Mouse (Mus musculus) liver, postnatal 0 days (tissue): Measurements from ENCODE around the gene Ypel2. TPM values are rescaled to one million over a fixed set of nuclear protein-coding genes. Genes with fewer than 3 reads are reported as not detected.

Experiments
- ATAC-seq: fragments of 200-750 bp; cut with Nextera tagmentation; 2 replicates; pipeline ENCODE4 v1.8.0; 2017; ENCODE audit warnings: mild to moderate bottlenecking, moderate library complexity
- DNase-seq: peaks from one replicate; pipeline ENCODE4 v3.0.0-alpha.2; 2016
- H3K27ac ChIP-seq: fragments of 300-500 bp; sonication (generic); 2 replicates; pipeline ENCODE4 v1.5.1; 2014; ENCODE audit warnings: antibody characterized with exemption, moderate library complexity, mild to moderate bottlenecking, low read depth
- H3K27me3 ChIP-seq: fragments of 300-500 bp; sonication (generic); 2 replicates; pipeline ENCODE4 v1.6.1; 2014; ENCODE audit warnings: low read length, control low read depth, mixed read lengths; ENCODE audit not compliant: insufficient read depth
- H3K36me3 ChIP-seq: fragments of 300-500 bp; sonication (generic); replicated peaks from 2 replicates; pipeline ENCODE4 v1.6.1; 2014; ENCODE audit warnings: mild to moderate bottlenecking, control low read depth, low read length, moderate library complexity, mixed read lengths; ENCODE audit not compliant: insufficient read depth
- H3K4me1 ChIP-seq: fragments of 300-500 bp; sonication (generic); 2 replicates; pipeline ENCODE4 v1.6.1; 2014; ENCODE audit warnings: antibody characterized with exemption, mild to moderate bottlenecking, control low read depth; ENCODE audit not compliant: insufficient read depth
- H3K4me2 ChIP-seq: fragments of 300-500 bp; sonication (generic); 2 replicates; pipeline ENCODE4 v1.6.1; 2014; ENCODE audit warnings: low read depth, mild to moderate bottlenecking, low read length, moderate library complexity, mixed read lengths
- H3K4me3 ChIP-seq: fragments of 300-500 bp; sonication (generic); 2 replicates; pipeline ENCODE4 v1.5.1; 2014; ENCODE audit warnings: low read depth, low read length
- H3K9ac ChIP-seq: fragments of 300-500 bp; sonication (generic); replicated peaks from 2 replicates; pipeline ENCODE4 v1.6.1; 2014; ENCODE audit warnings: mild to moderate bottlenecking, moderate library complexity
- H3K9me3 ChIP-seq: fragments of 300-500 bp; sonication (generic); 2 replicates; pipeline ENCODE4 v1.6.1; 2016; ENCODE audit warnings: mild to moderate bottlenecking, control low read depth, low read length, mixed read lengths
- CTCF ChIP-seq: sonication (generic); IDR thresholded peaks from 2 replicates; pipeline ENCODE4 v1.5.1; 2016; ENCODE audit warnings: antibody characterized with exemption, low read depth
- EP300 ChIP-seq: IDR thresholded peaks from 2 replicates; pipeline ENCODE4 v1.6.1; 2016; ENCODE audit warnings: antibody characterized with exemption, low read depth, mild to moderate bottlenecking
- WGBS: fragments of 180-500 bp; shearing (Covaris S2); extraction: QIAGEN DNeasy Blood & Tissue Kit; methylation state at CpG from one replicate; pipeline ENCODE4 v1.1.7; 2014; ENCODE audit not compliant: insufficient replicate concordance; 5-methylcytosine and 5-hydroxymethylcytosine counted together
- polyA plus RNA-seq: library from polyadenylated mRNA; unstranded; fragments of >200 nt; fragmentation: Nextera tagmentation; extraction: Ambion mirVana; gene quantifications from 2 replicates; pipeline ENCODE4 v1.2.1, GENCODE M21; 2015

Ypel2 gene
- polyA plus RNA-seq, 1 experiment from 2014 or later, result 2.1 TPM

DNA sequence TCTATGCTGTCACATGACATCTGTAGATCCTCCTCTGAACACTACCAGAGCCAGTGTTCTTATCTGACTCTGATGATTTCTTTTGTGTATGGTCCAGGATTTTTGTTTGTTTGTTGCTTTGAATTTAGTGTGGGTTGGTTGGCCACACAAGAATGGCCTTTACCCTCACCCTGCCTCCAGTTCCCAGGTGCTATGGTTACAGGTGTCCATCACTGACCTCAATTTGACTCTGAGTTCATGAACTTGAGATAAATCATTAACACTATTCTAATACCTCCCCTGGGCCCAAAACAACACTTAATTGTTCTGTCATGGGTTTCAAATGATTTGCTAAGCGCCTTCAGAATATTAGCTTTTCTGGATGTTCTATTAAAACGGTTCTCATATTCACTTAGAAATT lies 61.3 kb downstream of the Ypel2 start:
- Histone ChIP-seq H3K9me3 (no peaks in the 10 kb centered on the region), H3K4me3 (no peak overlapping the region), H3K27ac (no peak overlapping the region), H3K36me3 (no peaks in the 10 kb centered on the region), H3K4me1 (no peaks in the 10 kb centered on the region), H3K9ac (no peak overlapping the region), H3K27me3 (no peaks in the 10 kb centered on the region), H3K4me2 (no peak overlapping the region)
- WGBS, result 76% methylated on average over 2 of the region's 2 CpGs
- DNase-seq (no peak), ATAC-seq (peak; percentile 93)
- TF ChIP-seq EP300, result no peak
- no peak for TF ChIP-seq CTCF

DNA sequence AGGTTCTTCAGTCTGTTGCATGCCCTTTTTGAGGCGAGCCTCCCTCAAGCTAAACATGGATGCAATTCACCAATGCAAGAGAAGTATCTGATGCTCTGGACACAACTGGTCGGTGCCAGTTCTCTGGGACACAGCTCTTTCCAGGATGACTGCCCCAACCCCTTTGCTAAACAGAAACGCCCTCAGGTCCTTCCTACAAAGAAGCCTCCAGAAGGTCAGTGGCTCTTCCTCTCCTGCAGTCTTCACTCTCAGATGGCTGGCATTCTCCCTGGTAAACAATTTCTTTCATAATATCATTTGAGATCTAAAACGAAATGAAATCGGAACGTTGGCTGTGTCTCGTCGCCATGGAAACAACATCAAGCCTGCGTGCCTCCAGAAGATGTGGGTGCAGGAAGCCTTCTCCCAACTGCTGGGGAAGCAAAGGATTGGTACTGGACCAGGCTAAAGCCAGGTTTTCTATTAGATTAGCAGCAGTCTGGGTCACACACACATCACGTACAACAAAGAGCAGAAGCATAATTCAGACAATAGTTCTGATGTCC lies 62.8 kb downstream of the Ypel2 start:
- ATAC-seq (no peak), DNase-seq (no peak)
- no peak overlapping the region for H3K4me2 ChIP-seq
- no peaks in the 10 kb centered on the region for H3K4me1 ChIP-seq
- TF ChIP-seq EP300 (no peak), CTCF (no peak)
- no peaks in the 10 kb centered on the region for H3K9me3 ChIP-seq
- no peak overlapping the region for H3K9ac ChIP-seq
- no peaks in the 10 kb centered on the region for H3K27me3 ChIP-seq
- WGBS, result 72% methylated on average over 10 of the region's 10 CpGs
- H3K36me3 ChIP-seq, result no peaks in the 10 kb centered on the region
- H3K4me3 ChIP-seq, result no peak overlapping the region
- H3K27ac ChIP-seq, result no peak overlapping the region

DNA sequence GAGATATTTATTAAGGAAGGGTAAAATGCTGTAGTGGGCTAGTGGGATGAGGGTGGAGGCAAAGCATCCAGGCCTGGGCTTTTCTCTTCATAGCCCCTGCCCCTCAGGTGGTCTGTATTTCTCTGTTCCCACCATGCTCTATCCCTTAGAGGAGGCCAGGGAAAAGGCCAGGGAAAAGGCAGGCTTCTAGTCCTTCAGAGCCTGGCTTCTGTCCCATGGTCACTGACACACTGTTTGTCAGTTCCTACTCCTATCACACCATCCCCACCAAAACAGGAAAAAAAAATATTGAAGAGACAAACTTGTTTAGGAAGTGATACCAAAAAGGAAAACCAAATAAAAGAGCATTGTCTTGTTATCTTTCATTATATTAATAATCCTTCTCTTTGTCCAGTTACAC lies 63.5 kb downstream of the Ypel2 start:
- Histone ChIP-seq H3K4me1 (0 out of 2 replicates have a peak, but pooled peaks cover 5% of the 10 kb centered on the region), H3K27me3 (no peaks in the 10 kb centered on the region), H3K4me3 (no peak overlapping the region), H3K9me3 (no peaks in the 10 kb centered on the region), H3K27ac (no peak overlapping the region), H3K36me3 (no peaks in the 10 kb centered on the region), H3K4me2 (no peak overlapping the region), H3K9ac (no peak overlapping the region)
- ATAC-seq, result no peak
- TF ChIP-seq CTCF, result no peak
- TF ChIP-seq EP300, result no peak
- DNase-seq, result no peak

DNA sequence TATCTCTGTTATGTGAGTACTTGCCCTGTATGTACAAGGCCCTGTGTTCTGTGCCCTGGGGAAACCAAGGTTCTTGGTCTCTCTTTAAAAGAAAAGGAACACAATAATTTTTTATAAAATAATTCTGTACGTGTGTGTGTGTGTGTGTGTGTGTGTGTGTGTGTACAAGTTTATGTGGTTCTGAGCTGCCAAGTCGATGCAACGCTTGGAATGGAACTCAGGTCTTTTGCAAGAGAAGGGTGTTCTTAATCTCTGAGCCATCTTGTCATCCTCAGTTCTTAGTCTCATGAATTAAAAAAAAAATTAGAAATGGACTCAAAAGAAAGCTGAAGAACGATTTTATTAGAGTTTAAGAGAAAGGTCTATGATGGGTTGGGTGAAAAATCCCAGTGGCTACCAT lies 64.0 kb downstream of the Ypel2 start:
- Histone ChIP-seq H3K4me2 (no peak overlapping the region), H3K9ac (no peak overlapping the region), H3K27ac (no peak overlapping the region), H3K27me3 (no peaks in the 10 kb centered on the region), H3K9me3 (no peaks in the 10 kb centered on the region), H3K36me3 (no peaks in the 10 kb centered on the region), H3K4me1 (0 out of 2 replicates have a peak, but pooled peaks cover 5% of the 10 kb centered on the region), H3K4me3 (no peak overlapping the region)
- WGBS, result 72% methylated on average over 4 of the region's 4 CpGs
- no peak for ATAC-seq
- TF ChIP-seq EP300, result no peak
- no peak for TF ChIP-seq CTCF
- DNase-seq, result no peak

DNA sequence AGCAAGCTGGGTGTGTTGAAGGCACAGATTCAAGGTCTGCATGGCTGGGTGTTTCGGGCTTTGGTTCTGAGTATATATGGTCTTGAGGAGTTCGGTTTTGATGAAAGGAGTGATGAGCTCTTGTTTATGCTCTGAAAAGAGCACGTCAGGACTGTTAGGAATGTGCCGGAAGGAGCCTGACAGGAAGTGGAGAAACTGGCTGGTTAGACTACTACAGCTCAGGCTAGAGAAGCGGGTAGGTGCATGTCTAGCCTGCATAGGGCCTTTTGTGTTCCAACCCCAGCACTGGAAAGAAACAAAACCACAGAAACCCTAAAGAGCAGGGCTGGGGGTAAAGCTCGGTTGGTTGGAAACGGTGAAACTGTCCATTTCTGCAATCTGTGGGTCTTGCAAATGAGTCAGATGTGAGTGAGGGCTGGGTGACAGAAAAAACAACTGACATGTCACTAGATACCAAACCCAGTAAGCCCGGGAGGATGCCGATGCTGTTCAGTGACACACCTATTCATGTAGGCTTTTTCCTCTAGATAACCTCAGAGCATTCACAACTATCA lies 68.3 kb downstream of the Ypel2 start:
- no peaks in the 10 kb centered on the region for H3K36me3 ChIP-seq
- H3K4me1 ChIP-seq, result peaks cover 8% of the 10 kb centered on the region; the same call in 1 of the 2 replicates
- 42% methylated on average over 9 of the region's 9 CpGs for WGBS
- no peak overlapping the region for H3K9ac ChIP-seq
- no peak overlapping the region for H3K4me2 ChIP-seq
- H3K27me3 ChIP-seq, result no peaks in the 10 kb centered on the region
- ATAC-seq (no peak), DNase-seq (no peak)
- no peak overlapping the region for H3K4me3 ChIP-seq
- TF ChIP-seq EP300, result no peak
- no peak for TF ChIP-seq CTCF
- no peak overlapping the region for H3K27ac ChIP-seq
- H3K9me3 ChIP-seq, result no peaks in the 10 kb centered on the region

DNA sequence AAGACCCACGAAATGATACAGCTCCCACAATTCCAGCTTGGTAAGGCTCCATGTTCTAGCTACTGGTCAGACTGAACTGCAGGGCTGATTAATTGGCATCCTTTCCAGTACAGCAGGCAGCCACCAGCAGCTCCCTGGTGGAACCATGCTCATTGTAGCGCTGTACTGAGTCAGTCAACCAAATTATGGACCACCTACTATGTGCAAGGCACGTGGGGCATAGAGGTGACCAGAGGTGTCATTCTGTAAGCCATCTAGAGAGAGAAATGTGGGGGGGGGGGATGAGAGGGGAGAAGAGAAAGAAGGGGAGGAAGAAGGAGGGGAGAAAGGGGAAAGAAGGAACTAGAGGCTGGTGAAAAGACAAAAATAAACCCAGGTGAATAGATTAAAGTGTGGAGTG lies 68.9 kb downstream of the Ypel2 start:
- Histone ChIP-seq H3K9me3 (no peaks in the 10 kb centered on the region), H3K4me3 (no peak overlapping the region), H3K27ac (no peak overlapping the region), H3K27me3 (no peaks in the 10 kb centered on the region), H3K36me3 (no peaks in the 10 kb centered on the region), H3K4me1 (peaks cover 8% of the 10 kb centered on the region; the same call in 1 of the 2 replicates), H3K9ac (no peak overlapping the region), H3K4me2 (no peak overlapping the region)
- ATAC-seq (no peak), DNase-seq (no peak)
- TF ChIP-seq CTCF (no peak), EP300 (no peak)
- 66% methylated on average over 3 of the region's 3 CpGs for WGBS

DNA sequence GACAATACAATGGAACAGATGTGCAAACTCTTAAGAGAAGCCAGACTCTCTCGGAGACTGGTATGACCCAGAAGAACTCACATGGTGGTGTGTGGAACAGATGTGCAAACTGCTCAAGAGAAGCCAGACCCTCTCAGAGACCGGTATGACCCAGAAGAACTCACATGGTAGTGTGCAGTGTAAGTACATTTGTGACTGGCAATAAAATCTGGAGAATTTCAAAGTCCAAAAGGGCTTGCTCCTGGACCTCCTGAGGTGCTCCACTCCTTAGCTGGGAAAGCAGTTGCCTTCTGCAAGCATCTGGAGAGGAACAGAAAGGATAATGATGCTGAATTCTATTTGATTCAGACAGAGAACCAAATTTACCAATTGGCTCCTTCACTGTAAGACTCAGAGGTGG lies 69.9 kb downstream of the Ypel2 start:
- no peaks in the 10 kb centered on the region for H3K27me3 ChIP-seq
- no peak overlapping the region for H3K4me2 ChIP-seq
- peaks cover 8% of the 10 kb centered on the region; the same call in 1 of the 2 replicates for H3K4me1 ChIP-seq
- H3K27ac ChIP-seq, result no peak overlapping the region
- no peak for TF ChIP-seq EP300
- no peak for TF ChIP-seq CTCF
- no peak overlapping the region for H3K9ac ChIP-seq
- H3K4me3 ChIP-seq, result no peak overlapping the region
- H3K36me3 ChIP-seq, result no peaks in the 10 kb centered on the region
- ATAC-seq (no peak), DNase-seq (no peak)
- WGBS, result 65% methylated on average over 2 of the region's 2 CpGs
- H3K9me3 ChIP-seq, result no peaks in the 10 kb centered on the region
